Mouse (Mus musculus) olfactory bulb, adult 2 months (tissue): ENCODE results near the gene Ctf2.

Experiments used
- CTCF ChIP-seq: fragments of 200-500 bp; IDR thresholded peaks from 2 replicates; pipeline ENCODE4 v1.5.1; 2012; ENCODE audit warnings: low read depth, mild to moderate bottlenecking, low read length, moderate library complexity; ENCODE audit not compliant: insufficient read depth
- POLR2A ChIP-seq: fragments of 200-500 bp; IDR thresholded peaks from 2 replicates; pipeline ENCODE4 v1.6.1; 2012; ENCODE audit warnings: mild to moderate bottlenecking, low read depth, low read length, moderate library complexity; ENCODE audit not compliant: insufficient read depth

- TF ChIP-seq CTCF: no peak
- no peak for TF ChIP-seq POLR2A
These were observed 13.3 kb upstream of the Ctf2 start for GRCm38 (mm10) chr7:127745251-127745651.
